Mouse (Mus musculus) lung, adult 18-20 months (tissue): ENCODE measurements at regions not wholly inside any gene's neighbourhood (a gene's known extent, or its start where the extent isn't known, plus 50 kb on each side); places are given as distances from the start of the nearest gene placed in this dataset.

Experiments used
- DNase-seq, 2 experiments: peaks; one replicate each; pipeline ENCODE4 v3.0.0; 2022; ENCODE audit warnings: mixed read lengths in 2 of 2

- no peak for DNase-seq
These were observed 59.2 kb upstream of the Twist2 start for GRCm38 (mm10) chr1:91742031-91742430.

DNA sequence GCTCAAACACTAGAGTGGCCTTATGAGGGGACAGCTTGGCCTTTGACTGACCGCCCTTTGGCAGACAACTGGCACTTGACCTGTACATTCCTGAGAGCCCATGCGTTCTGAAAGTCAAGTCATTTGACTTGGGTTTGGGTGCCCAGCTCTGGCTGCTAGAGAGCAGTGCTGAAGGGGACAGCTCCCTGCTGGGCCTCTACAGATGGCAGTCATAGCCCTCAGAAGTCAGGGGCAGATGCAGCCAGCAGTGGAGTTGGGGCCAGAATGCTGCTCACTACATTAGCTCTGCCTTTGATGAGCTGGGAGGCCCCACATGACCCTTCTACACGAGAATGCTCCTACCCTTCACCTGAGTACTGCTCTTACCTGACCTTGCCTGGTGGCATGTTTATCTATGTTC lies 58.3 kb upstream of the Twist2 start:
- DNase-seq, result no peak

DNA sequence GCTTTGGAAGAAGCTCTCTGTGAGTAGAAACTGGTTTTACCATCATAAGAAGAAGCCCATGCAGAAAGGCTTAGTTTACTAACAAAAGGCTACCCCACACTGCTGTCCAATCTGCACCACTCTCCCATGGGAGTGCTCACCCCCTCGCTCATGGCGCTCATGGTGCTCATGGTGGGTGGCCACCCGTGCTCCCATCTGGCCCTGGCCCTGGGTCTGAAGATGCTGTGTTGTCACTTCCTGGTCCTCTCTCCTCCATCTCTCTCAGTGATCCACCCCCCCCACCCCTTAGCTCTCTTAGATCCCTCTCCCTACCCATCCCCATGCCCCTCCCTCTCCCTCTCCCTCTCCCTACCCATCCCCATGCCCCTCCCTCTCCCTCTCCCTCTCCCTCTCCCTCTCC lies 57.2 kb upstream of the Twist2 start:
- no peak for DNase-seq

DNA sequence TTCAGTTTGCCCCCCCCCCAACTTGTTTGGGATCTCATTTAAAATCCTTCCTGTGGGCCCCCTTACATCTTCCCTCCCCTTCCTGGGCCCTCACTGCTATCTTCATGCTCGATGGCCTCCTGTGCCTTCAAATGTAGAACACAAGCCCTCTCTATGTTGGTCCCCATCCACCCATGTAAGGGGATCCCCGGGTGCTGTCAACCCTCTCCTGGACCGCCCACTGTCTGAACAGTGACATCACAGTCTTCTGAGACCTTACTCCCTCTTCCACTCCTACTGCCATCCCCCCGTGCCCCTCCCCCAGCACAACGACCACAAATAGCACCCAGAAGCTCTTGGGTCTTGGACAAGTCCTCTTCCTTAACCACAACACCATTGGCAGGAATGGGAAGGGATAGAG lies 56.6 kb upstream of the Twist2 start:
- DNase-seq, result no peak

DNA sequence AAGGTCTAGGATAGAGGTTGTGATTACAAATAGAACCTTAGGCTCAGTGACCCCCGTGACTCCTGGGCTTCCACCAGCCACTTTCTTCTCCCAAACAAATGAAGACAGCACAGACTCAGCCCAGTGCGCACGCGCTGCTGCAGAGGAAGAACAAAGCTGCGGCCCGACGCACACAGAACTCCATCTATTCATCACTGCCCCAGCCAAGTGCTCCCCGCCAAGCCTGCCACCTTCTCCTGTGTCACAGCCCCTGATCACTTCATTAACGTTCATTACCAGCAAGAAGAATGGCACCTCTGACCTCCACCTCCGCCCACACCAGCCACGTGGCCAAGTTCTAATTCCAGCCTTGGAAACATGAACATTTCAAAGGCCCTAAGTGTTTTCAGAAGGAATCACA lies 53.7 kb upstream of the Twist2 start:
- peak; percentile 18 to 27 for DNase-seq
